Mouse (Mus musculus): ENCODE measurements around the gene Scgn. TPM values are rescaled to one million over a fixed set of nuclear protein-coding genes. Genes with fewer than 3 reads are reported as not detected.

Gene Scgn
- polyA plus RNA-seq, 1 experiment, result not detected

- peaks cover 54% of the 10 kb centered on the region for H3K4me1 ChIP-seq
- no peaks in the 10 kb centered on the region for H3K27me3 ChIP-seq (replicated peaks)
- H3K9me3 ChIP-seq, result no peaks in the 10 kb centered on the region
- no peak overlapping the region for H3K4me3 ChIP-seq (replicated peaks)
- H3K36me3 ChIP-seq (replicated peaks; ENCODE audit: low read length), result no peaks in the 10 kb centered on the region
- TF ChIP-seq GATA1 (IDR thresholded peaks at IDR 0.05; ENCODE audit: borderline replicate concordance, low read length) (no peak), FLI1 (IDR thresholded peaks at IDR 0.05; ENCODE audit: low read length) (no peak)
These were observed 73.3 kb downstream of the Scgn start for GRCm38 (mm10) chr13:23917674-23918073.

- Histone ChIP-seq H3K9me3 (no peaks in the 10 kb centered on the region), H3K4me3 (replicated peaks) (no peak overlapping the region), H3K36me3 (replicated peaks; ENCODE audit: low read length) (no peaks in the 10 kb centered on the region), H3K4me1 (peaks cover 64% of the 10 kb centered on the region), H3K27me3 (replicated peaks) (no peaks in the 10 kb centered on the region)
- TF ChIP-seq GATA1 (IDR thresholded peaks at IDR 0.05; ENCODE audit: borderline replicate concordance, low read length), result no peak
These were observed 74.9 kb downstream of the Scgn start for GRCm38 (mm10) chr13:23916132-23916531.

- no peaks in the 10 kb centered on the region for H3K9me3 ChIP-seq
- no peak for TF ChIP-seq GATA1 (IDR thresholded peaks at IDR 0.05; ENCODE audit: borderline replicate concordance, low read length)
- no peak for TF ChIP-seq FLI1 (IDR thresholded peaks at IDR 0.05; ENCODE audit: low read length)
- H3K27me3 ChIP-seq (replicated peaks), result no peaks in the 10 kb centered on the region
- peak within 1 kb of the TSS; percentile 51 for H3K4me3 ChIP-seq (replicated peaks)
- peaks cover 79% of the 10 kb centered on the region for H3K4me1 ChIP-seq
- H3K36me3 ChIP-seq (replicated peaks; ENCODE audit: low read length), result no peaks in the 10 kb centered on the region
These were observed 76.4 kb downstream of the Scgn start, which contains the start of gene Slc17a4 for GRCm38 (mm10) chr13:23914376-23915167. Gene Slc17a4 (minus strand): TSS chr13:23915009.

- Histone ChIP-seq H3K9me3 (no peaks in the 10 kb centered on the region), H3K36me3 (replicated peaks; ENCODE audit: low read length) (no peaks in the 10 kb centered on the region), H3K27me3 (replicated peaks) (no peaks in the 10 kb centered on the region), H3K4me3 (replicated peaks) (peak overlapping the region; percentile 51), H3K4me1 (peaks cover 84% of the 10 kb centered on the region)
- TF ChIP-seq GATA1 (IDR thresholded peaks at IDR 0.05; ENCODE audit: borderline replicate concordance, low read length) (peak; percentile 69; the same call in 1 of the 3 replicates), FLI1 (IDR thresholded peaks at IDR 0.05; ENCODE audit: low read length) (no peak)
These were observed 77.2 kb downstream of the Scgn start for GRCm38 (mm10) chr13:23913791-23914306.

GRCm38 (mm10) chr13:23911335-23911734 is 79.7 kb downstream of the Scgn start:
- Histone ChIP-seq H3K36me3 (replicated peaks; ENCODE audit: low read length) (no peaks in the 10 kb centered on the region), H3K9me3 (no peaks in the 10 kb centered on the region), H3K4me3 (replicated peaks) (no peak overlapping the region), H3K4me1 (peaks cover 73% of the 10 kb centered on the region), H3K27me3 (replicated peaks) (no peaks in the 10 kb centered on the region)
- TF ChIP-seq FLI1 (IDR thresholded peaks at IDR 0.05; ENCODE audit: low read length) (no peak), GATA1 (IDR thresholded peaks at IDR 0.05; ENCODE audit: borderline replicate concordance, low read length) (no peak)

GRCm38 (mm10) chr13:23910121-23910520 is 80.9 kb downstream of the Scgn start:
- no peaks in the 10 kb centered on the region for H3K9me3 ChIP-seq
- TF ChIP-seq FLI1 (IDR thresholded peaks at IDR 0.05; ENCODE audit: low read length) (no peak), GATA1 (IDR thresholded peaks at IDR 0.05; ENCODE audit: borderline replicate concordance, low read length) (no peak)
- H3K4me3 ChIP-seq (replicated peaks), result no peak overlapping the region
- H3K27me3 ChIP-seq (replicated peaks), result no peaks in the 10 kb centered on the region
- H3K36me3 ChIP-seq (replicated peaks; ENCODE audit: low read length), result no peaks in the 10 kb centered on the region
- H3K4me1 ChIP-seq, result peaks cover 61% of the 10 kb centered on the region

- Histone ChIP-seq H3K36me3 (replicated peaks; ENCODE audit: low read length) (no peaks in the 10 kb centered on the region), H3K4me3 (replicated peaks) (no peak overlapping the region)
- TF ChIP-seq GATA1 (IDR thresholded peaks at IDR 0.05; ENCODE audit: borderline replicate concordance, low read length), result no peak
These were observed 84.1 kb downstream of the Scgn start for GRCm38 (mm10) chr13:23906906-23907305.

More at GRCm38 (mm10) chr13:23906906-23907305, 84.1 kb downstream of the Scgn start:
- Histone ChIP-seq H3K27me3 (replicated peaks) (no peaks in the 10 kb centered on the region), H3K4me1 (peaks cover 35% of the 10 kb centered on the region), H3K9me3 (no peaks in the 10 kb centered on the region)

Other genes starting within 250 kb of the Scgn start
- 12.6 TPM in 1 of 2 replicates, not detected in the other for gene Hist1h3c, start 245.6 kb downstream of the Scgn start, polyA plus RNA-seq (2012; ENCODE audit: insufficient read depth, low replicate concordance)
- gene Hist1h2bb, start 244.5 kb downstream of the Scgn start, polyA plus RNA-seq (2012; ENCODE audit: insufficient read depth, low replicate concordance), result 7.4 TPM in 1 of 2 replicates, not detected in the other
- gene Hist1h2ab, start 240.1 kb downstream of the Scgn start, polyA plus RNA-seq (2012; ENCODE audit: insufficient read depth, low replicate concordance), result 16.0 and 17.5 TPM in 2 replicates
- gene Hist1h3b, start 238.9 kb downstream of the Scgn start, polyA plus RNA-seq (2012; ENCODE audit: insufficient read depth, low replicate concordance), result 9.9 and 14.5 TPM in 2 replicates
- gene Hist1h4b, start 234.2 kb downstream of the Scgn start, polyA plus RNA-seq (2012; ENCODE audit: insufficient read depth, low replicate concordance), result 17.4 and 40.7 TPM in 2 replicates
- 30.3 and 45.4 TPM in 2 replicates for gene Hist1h4a, start 230.0 kb downstream of the Scgn start, polyA plus RNA-seq (2012; ENCODE audit: insufficient read depth, low replicate concordance)
- 6.6 and 7.4 TPM in 2 replicates for gene Hist1h3a, start 228.8 kb downstream of the Scgn start, polyA plus RNA-seq (2012; ENCODE audit: insufficient read depth, low replicate concordance)
- gene Hist1h1a, start 227.5 kb downstream of the Scgn start, polyA plus RNA-seq (2012; ENCODE audit: insufficient read depth, low replicate concordance), result 3.3 and 3.5 TPM in 2 replicates
- not detected in 2 replicates for gene Trim38, start 221.3 kb downstream of the Scgn start, polyA plus RNA-seq (2012; ENCODE audit: insufficient read depth, low replicate concordance)
- gene Slc17a2, start 184.2 kb downstream of the Scgn start, polyA plus RNA-seq (2012; ENCODE audit: insufficient read depth, low replicate concordance), result not detected in 2 replicates
- not detected in 2 replicates for gene Slc17a3, start 151.8 kb downstream of the Scgn start, polyA plus RNA-seq (2012; ENCODE audit: insufficient read depth, low replicate concordance)
- gene Slc17a1, start 123.5 kb downstream of the Scgn start, polyA plus RNA-seq (2012; ENCODE audit: insufficient read depth, low replicate concordance), result not detected in 2 replicates
- gene Slc17a4, start 76.2 kb downstream of the Scgn start, polyA plus RNA-seq (2012; ENCODE audit: insufficient read depth, low replicate concordance), result not detected in 2 replicates
- not detected in 2 replicates for gene Hist1h2ba, start 57.1 kb downstream of the Scgn start, polyA plus RNA-seq (2012; ENCODE audit: insufficient read depth, low replicate concordance)
- not detected in 2 replicates for gene Hist1h2aa, start 56.8 kb downstream of the Scgn start, polyA plus RNA-seq (2012; ENCODE audit: insufficient read depth, low replicate concordance)

Measured in megakaryocyte, embryonic 14.5 days (primary cell).